Mouse (Mus musculus) midbrain, embryonic 16.5 days (tissue): ENCODE data around the gene Ppp2r1b. TPM values are rescaled to one million over a fixed set of nuclear protein-coding genes. Genes with fewer than 3 reads are reported as not detected.

Experiments
- ATAC-seq: fragments of 200-750 bp; cut with Nextera tagmentation; 2 replicates; pipeline ENCODE4 v1.8.0; 2017; ENCODE audit warnings: moderate TSS enrichment
- H3K27ac ChIP-seq: fragments of 300-500 bp; sonication (generic); 2 replicates; pipeline ENCODE4 v1.5.1; 2014; ENCODE audit warnings: mild to moderate bottlenecking, low read length, mixed read lengths
- H3K27me3 ChIP-seq: fragments of 300-500 bp; sonication (generic); 2 replicates; pipeline ENCODE4 v1.6.1; 2014; ENCODE audit warnings: low read depth, low read length, mixed read lengths; ENCODE audit not compliant: control insufficient read depth, insufficient read depth
- H3K36me3 ChIP-seq: fragments of 300-500 bp; sonication (generic); 2 replicates; pipeline ENCODE4 v1.6.1; 2014; ENCODE audit warnings: mild to moderate bottlenecking, low read length, moderate library complexity, mixed read lengths; ENCODE audit not compliant: control insufficient read depth, insufficient read depth
- H3K4me1 ChIP-seq: fragments of 300-500 bp; sonication (generic); 2 replicates; pipeline ENCODE4 v1.6.1; 2014; ENCODE audit warnings: mild to moderate bottlenecking, low read length, mixed read lengths; ENCODE audit not compliant: control insufficient read depth, insufficient read depth
- H3K4me2 ChIP-seq: fragments of 300-500 bp; sonication (generic); 2 replicates; pipeline ENCODE4 v1.6.1; 2014; ENCODE audit warnings: mild to moderate bottlenecking, low read length, mixed read lengths
- H3K4me3 ChIP-seq: fragments of 300-500 bp; sonication (generic); 2 replicates; pipeline ENCODE4 v1.5.1; 2014; ENCODE audit warnings: low read depth, mild to moderate bottlenecking, low read length, moderate library complexity, mixed read lengths
- H3K9ac ChIP-seq: fragments of 300-500 bp; sonication (generic); 2 replicates; pipeline ENCODE4 v1.6.1; 2014; ENCODE audit warnings: low read depth, low read length, mixed read lengths
- H3K9me3 ChIP-seq: fragments of 300-500 bp; sonication (generic); replicated peaks from 2 replicates; pipeline ENCODE4 v1.6.1; 2014; ENCODE audit warnings: mild to moderate bottlenecking, low read length, mixed read lengths; ENCODE audit not compliant: control insufficient read depth, poor library complexity, severe bottlenecking
- WGBS: fragments of 180-500 bp; shearing (Covaris S2); extraction: QIAGEN DNeasy Blood & Tissue Kit; methylation state at CpG from one replicate; pipeline ENCODE4 v1.1.7; 2014; 5-methylcytosine and 5-hydroxymethylcytosine counted together
- polyA plus RNA-seq: library from polyadenylated mRNA; unstranded; fragments of >200 nt; fragmentation: Nextera tagmentation; extraction: Ambion mirVana; gene quantifications from 2 replicates; pipeline ENCODE4 v1.2.1, GENCODE M21; 2015

Ppp2r1b gene
- polyA plus RNA-seq, 1 experiment from 2014 or later: 38.8 TPM

DNA sequence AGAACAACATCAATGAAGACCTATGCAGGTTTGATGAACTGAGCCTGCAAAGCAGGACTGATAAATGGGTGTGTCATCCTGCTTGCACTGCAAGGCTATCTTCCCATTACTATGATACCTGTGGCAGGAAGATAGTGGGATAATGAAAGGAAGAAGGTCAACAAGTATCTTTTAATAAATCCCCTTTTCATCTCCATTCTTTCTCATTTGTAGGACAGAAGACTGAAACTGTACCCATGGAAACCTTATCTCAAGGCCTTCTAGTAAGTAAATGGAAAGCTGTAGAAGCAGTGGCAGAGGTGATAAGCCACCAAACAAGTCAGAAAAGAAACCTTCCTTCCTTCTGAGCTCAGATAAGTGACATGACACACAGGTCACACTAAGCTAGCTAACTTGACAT is 79.4 kb downstream of the Ppp2r1b start:
- Histone ChIP-seq H3K9ac (no peak overlapping the region), H3K4me3 (no peak overlapping the region), H3K9me3 (no peaks in the 10 kb centered on the region), H3K27ac (no peak overlapping the region), H3K4me2 (no peak overlapping the region), H3K4me1 (no peaks in the 10 kb centered on the region), H3K36me3 (no peaks in the 10 kb centered on the region), H3K27me3 (no peaks in the 10 kb centered on the region)
- no peak for ATAC-seq

DNA sequence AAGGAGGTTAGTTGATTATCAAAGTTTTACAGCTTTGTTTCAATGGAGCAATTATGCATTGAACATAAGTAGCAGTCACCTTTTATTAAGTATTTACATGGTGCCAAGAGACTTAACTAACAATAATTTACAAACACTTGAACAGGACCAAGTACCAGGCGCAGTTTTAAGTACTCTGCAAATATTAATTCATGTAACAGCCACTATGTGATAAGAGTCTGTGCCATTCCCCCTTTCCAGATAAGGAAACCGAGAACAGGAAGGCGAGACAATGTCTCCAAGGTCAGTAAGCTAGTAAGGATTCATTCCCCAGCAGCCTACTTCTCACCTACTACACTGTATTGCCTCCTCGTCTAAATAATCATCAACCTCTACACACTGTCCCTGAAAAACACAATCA is 80.7 kb downstream of the Ppp2r1b start:
- H3K4me3 ChIP-seq: no peak overlapping the region
- H3K4me2 ChIP-seq: no peak overlapping the region
- no peak for ATAC-seq
- no peak overlapping the region for H3K27ac ChIP-seq
- H3K4me1 ChIP-seq: no peaks in the 10 kb centered on the region
- H3K36me3 ChIP-seq: no peaks in the 10 kb centered on the region
- no peak overlapping the region for H3K9ac ChIP-seq
- WGBS: 95% methylated on average over 4 of the region's 4 CpGs
- no peaks in the 10 kb centered on the region for H3K27me3 ChIP-seq
- H3K9me3 ChIP-seq: no peaks in the 10 kb centered on the region

DNA sequence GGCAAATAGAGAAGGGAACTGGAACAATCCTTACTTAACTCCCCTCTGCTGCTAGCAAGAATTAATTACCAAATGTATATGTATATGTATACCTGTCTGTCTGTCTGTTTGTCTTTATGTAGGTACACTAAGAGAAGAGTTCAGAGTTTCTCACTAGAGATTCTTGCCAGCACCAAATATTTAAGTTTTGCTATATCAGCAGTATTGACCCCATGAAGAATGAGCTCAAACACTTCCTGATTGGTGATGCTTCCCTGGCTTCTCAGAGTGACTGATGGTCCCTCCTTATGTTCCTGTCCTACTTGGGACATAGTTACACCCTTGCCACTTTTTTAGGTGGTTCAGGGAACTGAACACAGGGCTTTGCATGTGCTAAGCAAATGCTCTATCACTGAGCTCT is 84.9 kb downstream of the Ppp2r1b start:
- Histone ChIP-seq H3K27me3 (no peaks in the 10 kb centered on the region), H3K27ac (no peak overlapping the region), H3K4me2 (no peak overlapping the region), H3K9me3 (no peaks in the 10 kb centered on the region), H3K9ac (no peak overlapping the region), H3K36me3 (0 out of 2 replicates have a peak, but pooled peaks cover 3% of the 10 kb centered on the region), H3K4me1 (no peaks in the 10 kb centered on the region), H3K4me3 (no peak overlapping the region)
- no peak for ATAC-seq

DNA sequence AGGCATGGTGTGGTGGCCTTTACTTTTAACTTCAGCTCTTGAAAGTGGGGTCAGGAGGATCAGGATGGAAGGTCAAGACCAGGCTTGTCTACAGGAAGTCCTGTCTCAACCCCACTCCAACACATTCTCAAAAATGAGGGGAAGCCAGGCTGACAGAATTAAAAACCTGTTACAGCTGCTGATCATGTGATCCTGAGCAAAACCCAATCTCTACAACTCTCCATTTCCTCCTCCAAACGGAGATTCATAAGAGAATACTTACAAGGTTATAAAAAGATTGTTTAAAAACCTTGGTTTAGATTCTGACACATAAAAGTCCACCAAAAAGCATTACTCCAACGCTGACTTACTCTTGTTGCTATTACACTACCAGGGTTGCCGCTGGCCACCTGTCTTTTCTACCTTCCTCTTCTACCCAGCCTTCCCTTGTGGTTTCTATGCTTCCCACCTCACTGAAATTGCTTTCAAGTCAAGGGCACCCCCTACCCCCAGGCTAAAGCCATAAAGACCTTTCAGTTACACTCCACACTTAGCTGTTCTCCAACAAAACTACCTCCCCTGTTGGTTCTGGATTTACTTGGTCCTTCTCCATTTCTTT is 96.8 kb downstream of the Ppp2r1b start:
- WGBS: 90% methylated on average over 3 of the region's 3 CpGs
- no peak overlapping the region for H3K27ac ChIP-seq
- no peak overlapping the region for H3K4me2 ChIP-seq
- no peak for ATAC-seq
- no peaks in the 10 kb centered on the region for H3K9me3 ChIP-seq
- no peak overlapping the region for H3K4me3 ChIP-seq
- H3K4me1 ChIP-seq: no peaks in the 10 kb centered on the region
- no peaks in the 10 kb centered on the region for H3K27me3 ChIP-seq
- H3K9ac ChIP-seq: no peak overlapping the region
- no peaks in the 10 kb centered on the region for H3K36me3 ChIP-seq

DNA sequence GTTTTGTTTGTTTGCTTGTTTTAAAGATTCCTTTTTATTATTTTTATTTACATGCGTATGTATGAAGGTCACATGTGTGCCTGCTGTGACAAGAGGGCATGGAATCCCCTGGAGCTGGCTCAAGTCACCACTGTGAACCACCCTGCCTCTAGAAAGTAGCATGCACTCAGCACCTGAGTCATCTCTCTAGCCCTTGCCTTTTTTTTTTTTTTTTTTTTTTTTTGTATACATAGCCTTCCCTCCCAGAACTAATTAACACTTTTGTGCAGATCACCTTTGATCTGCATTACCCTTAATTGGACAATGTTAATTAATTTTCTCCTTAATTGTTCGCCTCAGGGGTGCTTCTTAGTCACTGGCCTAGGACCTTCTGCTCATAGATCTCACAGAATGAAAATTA is 97.6 kb downstream of the Ppp2r1b start:
- H3K4me3 ChIP-seq: no peak overlapping the region
- H3K4me1 ChIP-seq: no peaks in the 10 kb centered on the region
- WGBS: 89% methylated on average over 2 of the region's 2 CpGs
- no peak overlapping the region for H3K9ac ChIP-seq
- no peaks in the 10 kb centered on the region for H3K9me3 ChIP-seq
- H3K4me2 ChIP-seq: no peak overlapping the region
- H3K27ac ChIP-seq: no peak overlapping the region
- no peaks in the 10 kb centered on the region for H3K36me3 ChIP-seq
- ATAC-seq: no peak
- no peaks in the 10 kb centered on the region for H3K27me3 ChIP-seq

Other genes starting within 250 kb of the Ppp2r1b start
- gene Sdhd, start 241.5 kb upstream of the Ppp2r1b start, polyA plus RNA-seq: 222 and 248 TPM in 2 replicates
- 325 and 329 TPM in 2 replicates for gene Timm8b, start 241.4 kb upstream of the Ppp2r1b start, polyA plus RNA-seq
- gene Pih1d2, start 228.0 kb upstream of the Ppp2r1b start, polyA plus RNA-seq: 5.7 and 5.9 TPM in 2 replicates
- 16.4 and 19.8 TPM in 2 replicates for gene Nkapd1, start 227.8 kb upstream of the Ppp2r1b start, polyA plus RNA-seq
- 47.0 and 54.3 TPM in 2 replicates for gene Dlat, start 185.5 kb upstream of the Ppp2r1b start, polyA plus RNA-seq
- 37.8 and 41.0 TPM in 2 replicates for gene Dixdc1, start 105.8 kb upstream of the Ppp2r1b start, polyA plus RNA-seq
- 1.2 and 2.5 TPM in 2 replicates for gene 2310030G06Rik, start 98.8 kb upstream of the Ppp2r1b start, polyA plus RNA-seq
- gene Cryab, start 94.0 kb upstream of the Ppp2r1b start, polyA plus RNA-seq: 8.1 and 9.1 TPM in 2 replicates
- gene Hspb2, start 92.9 kb upstream of the Ppp2r1b start, polyA plus RNA-seq: 0.84 and 0.91 TPM in 2 replicates
- gene Fdxacb1, start 77.1 kb upstream of the Ppp2r1b start, polyA plus RNA-seq: 10.7 and 11.7 TPM in 2 replicates
- 57.2 and 61.5 TPM in 2 replicates for gene Alg9, start 70.3 kb upstream of the Ppp2r1b start, polyA plus RNA-seq
- 46.7 and 56.0 TPM in 2 replicates for gene 1110032A03Rik, start 69.8 kb upstream of the Ppp2r1b start, polyA plus RNA-seq
- gene Sik2, start 163.8 kb downstream of the Ppp2r1b start, polyA plus RNA-seq: 19.5 and 20.2 TPM in 2 replicates
- gene Btg4, start 215.6 kb downstream of the Ppp2r1b start, polyA plus RNA-seq: not detected in 2 replicates
- 1.1 and 1.2 TPM in 2 replicates for gene Layn, start 231.8 kb downstream of the Ppp2r1b start, polyA plus RNA-seq